Mouse (Mus musculus): Measurements from ENCODE around the gene Kirrel3.

DNA sequence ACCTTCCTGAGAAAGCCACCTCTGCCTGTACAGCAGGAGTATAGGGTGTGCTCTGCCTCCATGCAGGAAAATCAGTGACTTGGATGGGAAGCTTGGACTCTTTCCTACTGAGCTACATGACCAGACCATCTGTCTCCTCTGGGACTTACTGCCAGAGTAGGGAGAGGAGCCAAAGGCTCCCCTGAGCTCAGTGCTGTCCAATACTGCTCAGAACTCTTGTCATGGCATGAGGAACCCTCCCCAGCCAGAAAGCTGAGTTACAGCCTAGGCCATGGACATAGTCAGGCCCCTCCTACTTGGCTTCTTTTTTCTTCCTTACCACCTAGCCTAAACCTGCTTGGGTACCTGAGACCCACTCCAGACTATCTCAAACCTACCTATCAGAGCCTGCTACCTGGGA, 285.7 kb downstream of the Kirrel3 start:
- no peak for TF ChIP-seq GATA1 (IDR thresholded peaks at IDR 0.05; ENCODE audit: borderline replicate concordance, low read length)
- TF ChIP-seq FLI1 (IDR thresholded peaks at IDR 0.05; ENCODE audit: low read length): no peak

Data from megakaryocyte, embryonic 14.5 days (primary cell).